Mouse (Mus musculus) embryonic facial prominence, embryonic 14.5 days (tissue): ENCODE results near the gene Mpp2. TPM values are rescaled to one million over a fixed set of nuclear protein-coding genes. Genes with fewer than 3 reads are reported as not detected.

Experiments used
- ATAC-seq: fragments of 200-750 bp; cut with Nextera tagmentation; 2 replicates; pipeline ENCODE4 v1.8.0; 2017; ENCODE audit warnings: low read depth, moderate number of reproducible peaks, moderate TSS enrichment
- DNase-seq: peaks from one replicate; pipeline ENCODE4 v3.0.0-alpha.2; 2015; ENCODE audit warnings: low spot score
- H3K27ac ChIP-seq: fragments of 300-500 bp; sonication (generic); replicated peaks from 2 replicates; pipeline ENCODE4 v1.5.1; 2014; ENCODE audit warnings: low read depth, mild to moderate bottlenecking, low read length, moderate library complexity
- H3K27me3 ChIP-seq: fragments of 300-500 bp; sonication (generic); replicated peaks from 2 replicates; pipeline ENCODE4 v1.6.1; 2014; ENCODE audit warnings: low read length; ENCODE audit not compliant: control insufficient read depth, insufficient read depth
- H3K36me3 ChIP-seq: fragments of 300-500 bp; sonication (generic); 2 replicates; pipeline ENCODE4 v1.6.1; 2014; ENCODE audit warnings: low read length, mixed read lengths; ENCODE audit not compliant: control insufficient read depth, insufficient read depth
- H3K4me1 ChIP-seq: fragments of 300-500 bp; sonication (generic); 2 replicates; pipeline ENCODE4 v1.6.1; 2014; ENCODE audit warnings: antibody characterized with exemption, low read length; ENCODE audit not compliant: control insufficient read depth, insufficient read depth
- H3K4me2 ChIP-seq: fragments of 300-500 bp; sonication (generic); 2 replicates; pipeline ENCODE4 v1.6.1; 2014; ENCODE audit warnings: low read depth, mild to moderate bottlenecking, low read length, moderate library complexity, mixed read lengths
- H3K4me3 ChIP-seq: fragments of 300-500 bp; sonication (generic); 2 replicates; pipeline ENCODE4 v1.5.1; 2014; ENCODE audit warnings: low read depth, mild to moderate bottlenecking, low read length
- H3K9ac ChIP-seq: fragments of 300-500 bp; sonication (generic); 2 replicates; pipeline ENCODE4 v1.6.1; 2014; ENCODE audit warnings: low read depth, mild to moderate bottlenecking, low read length, moderate library complexity, mixed read lengths
- H3K9me3 ChIP-seq: fragments of 300-500 bp; sonication (generic); 2 replicates; pipeline ENCODE4 v1.6.1; 2016; ENCODE audit warnings: low read length; ENCODE audit not compliant: control insufficient read depth
- WGBS: fragments of 180-500 bp; shearing (Covaris S2); extraction: QIAGEN DNeasy Blood & Tissue Kit; methylation state at CpG from one replicate; pipeline ENCODE4 v1.1.7; 2014; 5-methylcytosine and 5-hydroxymethylcytosine counted together
- polyA plus RNA-seq: library from polyadenylated mRNA; unstranded; fragments of >200 nt; fragmentation: Nextera tagmentation; extraction: Ambion mirVana; gene quantifications from 2 replicates; pipeline ENCODE4 v1.2.1, GENCODE M21; 2014

Gene Mpp2
- polyA plus RNA-seq, 1 experiment from 2014 or later: 7.6 TPM

DNA sequence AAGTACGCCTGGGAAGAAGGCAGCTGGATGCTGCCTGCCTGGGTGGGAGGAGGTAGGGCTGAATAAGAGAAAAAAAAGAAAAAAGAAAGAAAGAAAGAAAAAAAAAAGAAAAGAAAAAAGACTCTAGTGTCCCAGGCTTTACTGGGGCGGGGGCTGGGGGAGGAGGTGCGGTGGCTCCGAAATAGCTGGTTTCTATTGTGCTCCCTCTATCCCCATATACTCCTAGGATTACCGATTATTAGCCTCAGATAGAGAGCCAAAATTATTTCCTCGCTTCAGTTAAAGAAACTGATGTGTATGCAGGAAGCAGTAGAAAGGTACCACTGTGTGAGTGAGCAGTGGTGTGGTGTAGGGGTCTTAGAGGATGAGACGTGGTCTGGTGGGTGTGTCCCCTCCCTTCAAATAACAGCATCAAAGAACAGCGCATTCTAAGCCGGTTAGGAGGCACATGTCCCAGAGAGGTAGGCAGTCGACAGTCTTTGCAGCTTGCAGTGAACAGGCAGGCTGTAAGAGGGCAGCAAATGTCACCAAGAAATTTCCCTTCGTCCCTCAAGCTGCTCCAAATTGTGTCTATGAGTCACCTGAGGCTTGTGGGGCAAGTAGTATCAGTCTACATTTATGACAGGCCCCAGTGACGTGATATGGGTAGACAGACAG, 60.8 kb downstream of the Mpp2 start:
- peak overlapping the region; percentile 58; the same call in 1 of the 2 replicates for H3K27ac ChIP-seq
- no peaks in the 10 kb centered on the region for H3K27me3 ChIP-seq
- 9% methylated on average over 12 of the region's 12 CpGs for WGBS
- H3K9me3 ChIP-seq: no peaks in the 10 kb centered on the region
- no peak for ATAC-seq
- H3K4me2 ChIP-seq: peak overlapping the region; percentile 93
- H3K36me3 ChIP-seq: no peaks in the 10 kb centered on the region
- DNase-seq: peak; percentile 18
- H3K4me3 ChIP-seq: peak overlapping the region; percentile 68
- 0 out of 2 replicates have a peak, but pooled peaks cover 4% of the 10 kb centered on the region for H3K4me1 ChIP-seq
- H3K9ac ChIP-seq: no peak overlapping the region; the same call in 1 of the 2 replicates

DNA sequence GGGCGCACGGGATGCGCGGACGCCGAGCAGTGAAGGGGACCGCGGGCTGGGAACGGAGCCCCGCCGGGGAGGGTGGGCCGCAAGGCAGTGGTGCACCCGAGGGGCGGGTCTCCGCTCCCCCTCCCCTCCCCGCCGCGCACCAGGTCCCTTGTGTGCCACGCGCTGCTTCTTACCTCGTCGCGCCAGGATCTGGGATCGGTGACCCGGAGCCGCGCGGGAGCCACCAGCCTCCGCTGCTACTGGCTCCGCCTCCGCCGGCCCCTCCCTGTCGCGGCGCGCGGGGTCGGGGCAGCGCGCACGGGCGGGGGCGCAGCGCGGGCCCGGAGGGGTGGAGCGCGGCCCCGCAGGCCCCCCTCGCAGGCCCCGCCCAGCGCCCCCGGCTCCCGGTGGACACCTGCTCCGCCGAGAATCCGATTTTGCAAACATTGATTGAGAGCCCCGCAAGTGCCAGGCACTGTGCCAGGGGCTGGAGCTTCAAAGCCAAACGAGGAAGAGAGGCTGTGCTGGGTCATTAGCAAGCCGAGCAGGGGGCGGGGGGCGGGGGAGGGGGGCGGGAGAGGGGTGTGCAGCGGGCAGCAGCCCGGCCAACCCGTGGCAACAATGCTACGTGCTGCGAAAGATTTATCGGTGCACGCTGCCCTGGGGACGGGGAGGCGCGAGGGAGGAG, 61.5 kb downstream of the Mpp2 start:
- DNase-seq (peak; percentile 89), ATAC-seq (peak; percentile 90)
- Histone ChIP-seq H3K36me3 (no peaks in the 10 kb centered on the region), H3K4me2 (peak overlapping the region; percentile 93), H3K4me3 (peak overlapping the region; percentile 68), H3K9ac (peak overlapping the region; percentile 67), H3K4me1 (0 out of 2 replicates have a peak, but pooled peaks cover 4% of the 10 kb centered on the region), H3K9me3 (no peaks in the 10 kb centered on the region), H3K27me3 (no peaks in the 10 kb centered on the region), H3K27ac (peak overlapping the region; percentile 58; the same call in 1 of the 2 replicates)
- 1% methylated on average over 25 of the region's 73 CpGs for WGBS

DNA sequence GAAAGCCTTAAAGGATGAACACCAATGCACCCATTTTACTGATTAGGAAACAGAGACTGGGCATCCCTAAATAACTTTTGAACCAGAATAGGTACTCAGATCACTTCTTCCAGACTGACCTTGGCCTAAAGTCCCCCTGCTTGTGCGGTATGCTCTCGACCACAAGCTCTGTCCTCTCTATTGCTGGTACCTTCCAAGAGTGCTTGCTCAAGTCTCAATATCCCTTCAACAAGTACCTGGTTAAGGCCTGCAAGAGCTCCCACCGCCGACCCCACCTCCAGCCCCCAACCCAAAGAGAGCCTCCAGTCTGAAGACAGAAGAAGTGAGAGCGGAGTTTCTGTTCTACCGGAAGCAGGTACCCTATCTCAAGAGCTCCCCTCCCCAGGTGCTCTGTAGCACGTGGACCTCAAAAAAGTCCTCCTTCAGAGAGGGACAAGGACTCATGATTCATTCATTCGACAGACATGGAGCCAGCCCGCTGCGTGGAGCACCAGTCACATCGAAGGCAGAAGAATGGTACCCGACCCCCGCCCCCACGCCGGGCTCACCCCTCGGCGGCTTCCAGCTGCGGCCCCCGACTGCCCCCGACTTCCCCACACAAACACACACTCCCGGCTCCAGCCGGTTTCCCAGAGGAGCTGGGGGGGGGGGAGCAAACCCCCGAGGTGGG, 62.2 kb downstream of the Mpp2 start:
- WGBS: 5% methylated on average over 15 of the region's 23 CpGs
- ATAC-seq: 0 out of 2 replicates have a peak, but pooled peaks have one; percentile 0
- H3K36me3 ChIP-seq: no peaks in the 10 kb centered on the region
- peak overlapping the region; percentile 68 for H3K4me3 ChIP-seq
- no peaks in the 10 kb centered on the region for H3K9me3 ChIP-seq
- no peak overlapping the region; the same call in 1 of the 2 replicates for H3K27ac ChIP-seq
- peak overlapping the region; percentile 67 for H3K9ac ChIP-seq
- H3K4me2 ChIP-seq: peak overlapping the region; percentile 93
- H3K27me3 ChIP-seq: no peaks in the 10 kb centered on the region
- peak; percentile 19 for DNase-seq
- 0 out of 2 replicates have a peak, but pooled peaks cover 4% of the 10 kb centered on the region for H3K4me1 ChIP-seq

DNA sequence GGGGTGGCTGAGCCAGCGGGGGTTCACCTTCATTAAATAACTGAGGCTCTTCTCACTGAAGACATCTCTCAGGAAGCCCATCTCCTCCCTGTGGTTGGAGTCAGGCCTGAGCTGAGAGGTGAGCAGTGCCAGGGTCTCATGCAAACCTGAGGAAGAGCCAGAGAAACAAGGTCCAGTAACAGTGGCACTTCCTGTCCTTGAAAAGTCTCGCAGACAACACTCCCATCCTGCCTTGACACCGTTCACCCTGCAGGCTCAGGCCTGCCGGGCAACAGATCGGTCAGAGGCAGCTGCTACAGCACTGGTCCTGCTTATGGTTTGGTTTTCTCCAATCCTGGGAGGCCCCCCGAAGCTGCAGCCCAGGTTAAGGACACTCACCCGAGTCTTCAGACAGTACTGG, 63.0 kb downstream of the Mpp2 start:
- Histone ChIP-seq H3K9me3 (no peaks in the 10 kb centered on the region), H3K4me3 (no peak overlapping the region), H3K27ac (no peak overlapping the region), H3K4me2 (peak overlapping the region; percentile 93; the same call in 1 of the 2 replicates), H3K4me1 (0 out of 2 replicates have a peak, but pooled peaks cover 4% of the 10 kb centered on the region), H3K27me3 (no peaks in the 10 kb centered on the region), H3K36me3 (no peaks in the 10 kb centered on the region), H3K9ac (no peak overlapping the region)
- ATAC-seq (no peak), DNase-seq (no peak)
- 40% methylated on average over 5 of the region's 7 CpGs for WGBS

DNA sequence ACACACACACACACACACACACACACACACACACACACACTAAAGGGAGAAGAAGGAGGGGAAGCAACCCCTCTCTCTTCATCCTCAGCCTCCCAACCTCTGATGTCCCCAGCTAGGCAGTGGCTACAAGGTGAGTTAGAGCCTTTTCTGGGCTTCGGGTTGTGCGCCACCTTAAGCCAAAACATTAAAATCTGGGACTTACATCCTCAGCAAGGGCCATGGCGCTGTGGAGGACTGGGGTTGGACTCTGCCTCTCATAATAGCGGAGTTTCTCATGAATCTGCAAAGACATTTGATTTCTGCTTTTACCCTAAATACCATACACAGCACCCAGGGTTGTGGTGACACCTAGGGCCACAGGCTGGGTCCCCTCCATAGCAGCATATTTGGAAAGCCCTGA, 63.4 kb downstream of the Mpp2 start:
- 85% methylated on average over 4 of the region's 4 CpGs for WGBS
- H3K27me3 ChIP-seq: no peaks in the 10 kb centered on the region
- no peak overlapping the region for H3K4me3 ChIP-seq
- no peak for ATAC-seq
- H3K4me2 ChIP-seq: no peak overlapping the region
- no peak for DNase-seq
- no peak overlapping the region for H3K27ac ChIP-seq
- no peak overlapping the region for H3K9ac ChIP-seq
- no peaks in the 10 kb centered on the region for H3K9me3 ChIP-seq
- 0 out of 2 replicates have a peak, but pooled peaks cover 4% of the 10 kb centered on the region for H3K4me1 ChIP-seq
- H3K36me3 ChIP-seq: no peaks in the 10 kb centered on the region

DNA sequence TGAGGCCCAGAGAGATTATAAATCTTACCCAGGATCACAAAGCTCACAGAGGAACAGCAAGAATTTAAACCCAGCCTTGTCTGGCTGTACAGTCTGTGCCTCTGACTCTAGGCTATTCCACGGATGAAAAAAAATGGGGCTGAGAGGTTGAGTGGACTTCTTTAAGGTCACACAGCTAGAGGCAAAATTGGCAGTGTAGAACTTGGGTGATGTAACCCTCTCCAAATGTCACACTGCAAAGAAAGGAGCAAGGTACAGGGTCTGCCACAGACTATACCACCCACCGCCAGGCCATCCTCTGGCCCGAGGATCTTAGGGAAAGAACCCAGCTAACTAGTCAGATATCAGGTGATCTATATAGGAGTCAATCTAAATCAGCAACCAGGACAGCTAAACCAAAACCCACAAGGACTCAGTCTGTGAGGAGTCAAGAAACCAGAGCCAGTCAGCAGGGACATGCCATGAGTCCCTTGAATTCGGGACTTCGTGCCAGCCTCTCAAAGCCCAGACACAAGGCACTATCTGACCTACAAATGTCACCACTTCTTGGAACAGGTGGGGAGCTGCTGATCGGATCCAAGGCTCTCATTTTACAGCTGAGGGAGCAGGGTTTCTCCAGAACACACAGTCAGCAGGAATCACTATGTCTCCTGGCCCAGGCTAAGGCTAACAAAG, 64.1 kb downstream of the Mpp2 start:
- ATAC-seq: no peak
- Histone ChIP-seq H3K4me2 (no peak overlapping the region), H3K9ac (no peak overlapping the region), H3K36me3 (no peaks in the 10 kb centered on the region), H3K27me3 (no peaks in the 10 kb centered on the region), H3K9me3 (no peaks in the 10 kb centered on the region), H3K4me1 (0 out of 2 replicates have a peak, but pooled peaks cover 4% of the 10 kb centered on the region), H3K4me3 (no peak overlapping the region), H3K27ac (no peak overlapping the region)
- 78% methylated on average over 6 of the region's 6 CpGs for WGBS
- DNase-seq: no peak

DNA sequence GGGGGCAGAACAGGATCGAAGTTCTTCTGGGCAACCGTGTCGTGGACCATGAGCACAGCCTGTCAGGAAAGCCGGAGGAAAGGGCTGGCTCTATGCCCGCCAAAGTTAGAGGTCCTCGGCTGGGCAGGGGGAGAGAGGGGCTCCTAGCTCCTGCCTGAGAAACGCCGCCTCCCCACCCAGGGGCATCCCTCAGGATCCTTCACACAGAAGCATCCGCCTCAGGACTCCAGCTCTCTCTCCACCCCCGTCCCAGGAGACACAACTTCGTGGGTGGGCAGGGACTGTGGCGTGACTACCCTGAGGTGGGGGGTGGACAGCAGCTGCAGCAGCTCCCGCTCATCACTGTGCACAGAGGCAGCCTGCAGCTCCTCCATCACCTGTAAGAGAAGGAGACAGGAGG, 64.9 kb downstream of the Mpp2 start:
- 0 out of 2 replicates have a peak, but pooled peaks cover 4% of the 10 kb centered on the region for H3K4me1 ChIP-seq
- WGBS: 79% methylated on average over 12 of the region's 13 CpGs

DNA sequence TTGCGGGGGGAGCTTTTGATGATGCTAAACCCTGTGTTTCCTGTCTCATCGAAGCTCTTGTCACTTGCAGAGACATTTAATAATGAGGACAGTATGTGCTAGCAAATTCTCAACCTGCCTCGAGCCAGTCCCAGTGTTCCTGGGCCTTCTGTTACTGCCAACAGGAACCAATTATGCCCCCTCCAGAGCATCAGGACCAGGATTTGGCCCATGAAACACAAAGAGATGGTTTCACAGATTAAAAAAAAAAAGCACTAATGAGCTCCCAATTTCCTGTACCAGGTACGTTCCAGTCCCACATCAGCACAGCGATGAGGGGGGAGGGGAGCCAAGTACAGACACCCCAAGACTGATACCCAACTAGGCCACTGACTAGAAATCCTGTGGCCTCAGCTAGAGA, 67.1 kb downstream of the Mpp2 start:
- no peak overlapping the region for H3K9ac ChIP-seq
- no peak for ATAC-seq
- H3K36me3 ChIP-seq: no peaks in the 10 kb centered on the region
- no peaks in the 10 kb centered on the region for H3K9me3 ChIP-seq
- no peak overlapping the region for H3K27ac ChIP-seq
- no peak for DNase-seq
- H3K4me3 ChIP-seq: no peak overlapping the region
- no peaks in the 10 kb centered on the region for H3K27me3 ChIP-seq
- no peak overlapping the region for H3K4me2 ChIP-seq
- no peaks in the 10 kb centered on the region for H3K4me1 ChIP-seq
- 58% methylated on average over 5 of the region's 5 CpGs for WGBS

More for the DNA sequence above, 64.9 kb downstream of the Mpp2 start:
- ATAC-seq: no peak
- Histone ChIP-seq H3K36me3 (no peaks in the 10 kb centered on the region), H3K4me2 (no peak overlapping the region), H3K9me3 (no peaks in the 10 kb centered on the region), H3K27ac (no peak overlapping the region), H3K27me3 (no peaks in the 10 kb centered on the region), H3K4me3 (no peak overlapping the region), H3K9ac (no peak overlapping the region)
- no peak for DNase-seq
